Mouse (Mus musculus): Measurements from ENCODE around the gene Pkd2l1. TPM values are rescaled to one million over a fixed set of nuclear protein-coding genes. Genes with fewer than 3 reads are reported as not detected.

Gene Pkd2l1
- 0.80 and 0.97 TPM in 2 replicates for polyA plus RNA-seq (2012; rRNA removed)

- no peak for DNase-seq (ENCODE audit: extremely low spot score in 1 of 2, low spot score in 1 of 2)
Observed at GRCm38 (mm10) chr19:44192342-44192741, at the start of gene Pkd2l1. Gene Pkd2l1, minus strand, starts transcription at chr19:44192442.

- no peak for DNase-seq (ENCODE audit: extremely low spot score in 1 of 2, low spot score in 1 of 2)
Observed at GRCm38 (mm10) chr19:44238906-44239305, 46.7 kb upstream of the Pkd2l1 start.

GRCm38 (mm10) chr19:44237471-44238006 lies 45.3 kb upstream of the Pkd2l1 start:
- DNase-seq (ENCODE audit: extremely low spot score in 1 of 2, low spot score in 1 of 2), result peak in 1 of 2 experiments; percentile 15

- DNase-seq (ENCODE audit: extremely low spot score in 1 of 2, low spot score in 1 of 2), result no peak
Observed at GRCm38 (mm10) chr19:44231608-44232151, 39.4 kb upstream of the Pkd2l1 start.

GRCm38 (mm10) chr19:44230212-44230611 lies 38.0 kb upstream of the Pkd2l1 start:
- DNase-seq (ENCODE audit: extremely low spot score in 1 of 2, low spot score in 1 of 2), result peak in 1 of 2 experiments; percentile 17

- peak in 1 of 2 experiments; percentile 17 for DNase-seq (ENCODE audit: extremely low spot score in 1 of 2, low spot score in 1 of 2)
Observed at GRCm38 (mm10) chr19:44229776-44230175, 37.5 kb upstream of the Pkd2l1 start.

GRCm38 (mm10) chr19:44225728-44226127 lies 33.5 kb upstream of the Pkd2l1 start:
- DNase-seq (ENCODE audit: extremely low spot score in 1 of 2, low spot score in 1 of 2), result no peak

GRCm38 (mm10) chr19:44217958-44218525 lies 25.8 kb upstream of the Pkd2l1 start:
- DNase-seq (ENCODE audit: extremely low spot score in 1 of 2, low spot score in 1 of 2), result no peak

GRCm38 (mm10) chr19:44215255-44215654 lies 23.0 kb upstream of the Pkd2l1 start:
- no peak for DNase-seq (ENCODE audit: extremely low spot score in 1 of 2, low spot score in 1 of 2)

- DNase-seq (ENCODE audit: extremely low spot score in 1 of 2, low spot score in 1 of 2), result no peak
Observed at GRCm38 (mm10) chr19:44207079-44207478, 14.8 kb upstream of the Pkd2l1 start.

- DNase-seq (ENCODE audit: extremely low spot score in 1 of 2, low spot score in 1 of 2), result no peak
Observed at GRCm38 (mm10) chr19:44203015-44203564, 10.8 kb upstream of the Pkd2l1 start, which contains the start of gene Scd3. Gene Scd3, plus strand, starts transcription at chr19:44203269.

- DNase-seq (ENCODE audit: extremely low spot score in 1 of 2, low spot score in 1 of 2), result peak in 1 of 2 experiments; percentile 11
Observed at GRCm38 (mm10) chr19:44198964-44199363, 6.7 kb upstream of the Pkd2l1 start.

GRCm38 (mm10) chr19:44198494-44198893 lies 6.3 kb upstream of the Pkd2l1 start:
- DNase-seq (ENCODE audit: extremely low spot score in 1 of 2, low spot score in 1 of 2), result no peak

- no peak for DNase-seq (ENCODE audit: extremely low spot score in 1 of 2, low spot score in 1 of 2)
Observed at GRCm38 (mm10) chr19:44197053-44197852, 5.0 kb upstream of the Pkd2l1 start.

- peak; percentile 14 to 85 for DNase-seq (ENCODE audit: extremely low spot score in 1 of 2, low spot score in 1 of 2)
Observed at GRCm38 (mm10) chr19:44195138-44195537, 2.9 kb upstream of the Pkd2l1 start.

GRCm38 (mm10) chr19:44193906-44194305 lies 1.7 kb upstream of the Pkd2l1 start:
- no peak for DNase-seq (ENCODE audit: extremely low spot score in 1 of 2, low spot score in 1 of 2)

GRCm38 (mm10) chr19:44189056-44189455 lies 3.2 kb downstream of the Pkd2l1 start:
- no peak for DNase-seq (ENCODE audit: extremely low spot score in 1 of 2, low spot score in 1 of 2)

- DNase-seq (ENCODE audit: extremely low spot score in 1 of 2, low spot score in 1 of 2), result no peak
Observed at GRCm38 (mm10) chr19:44183968-44184367, 8.3 kb downstream of the Pkd2l1 start.

GRCm38 (mm10) chr19:44180502-44180901 lies 11.7 kb downstream of the Pkd2l1 start:
- DNase-seq (ENCODE audit: extremely low spot score in 1 of 2, low spot score in 1 of 2), result no peak

GRCm38 (mm10) chr19:44176741-44177140 lies 15.5 kb downstream of the Pkd2l1 start:
- DNase-seq (ENCODE audit: extremely low spot score in 1 of 2, low spot score in 1 of 2), result no peak

GRCm38 (mm10) chr19:44174835-44175234 lies 17.4 kb downstream of the Pkd2l1 start:
- DNase-seq (ENCODE audit: extremely low spot score in 1 of 2, low spot score in 1 of 2), result no peak
